Mouse (Mus musculus) liver, embryonic 14.5 days (tissue): Measurements from ENCODE around the gene Ankrd42. TPM values are rescaled to one million over a fixed set of nuclear protein-coding genes. Genes with fewer than 3 reads are reported as not detected.

Experiments used
- ATAC-seq: fragments of 200-750 bp; cut with Nextera tagmentation; 2 replicates; pipeline ENCODE4 v1.8.0; 2017; ENCODE audit warnings: moderate number of reproducible peaks, mild to moderate bottlenecking, moderate library complexity; ENCODE audit not compliant: insufficient read depth
- DNase-seq, 3 experiments: peaks; one replicate each; pipeline ENCODE4 v3.0.0-alpha.2; 2012 to 2013; ENCODE audit warnings: low read depth in 3 of 3, low spot score in 3 of 3
- H3K27ac ChIP-seq: fragments of 300-500 bp; sonication (generic); 2 replicates; pipeline ENCODE4 v1.5.1; 2014; ENCODE audit warnings: moderate library complexity, mild to moderate bottlenecking, control low read depth, inconsistent platforms
- H3K27me3 ChIP-seq: fragments of 300-500 bp; sonication (generic); 2 replicates; pipeline ENCODE4 v1.6.1; 2014; ENCODE audit warnings: mild to moderate bottlenecking, low read length, moderate library complexity; ENCODE audit not compliant: control insufficient read depth, insufficient read depth
- H3K36me3 ChIP-seq: fragments of 300-500 bp; sonication (generic); replicated peaks from 2 replicates; pipeline ENCODE4 v1.6.1; 2014; ENCODE audit warnings: low read depth; ENCODE audit not compliant: control insufficient read depth, insufficient read depth
- H3K4me1 ChIP-seq, 2 experiments: fragments of 200-500 bp in 1 of 2; fragments of 300-500 bp in 1 of 2; sonication (generic) in 1 of 2; replicated peaks; 2 replicates each; pipeline ENCODE4 v1.6.1; 2012 to 2014; ENCODE audit warnings: antibody characterized with exemption in 1 of 2, inconsistent platforms in 1 of 2, low read length in 1 of 2; ENCODE audit not compliant: control insufficient read depth in 2 of 2, insufficient read depth in 2 of 2
- H3K4me2 ChIP-seq: fragments of 300-500 bp; sonication (generic); 2 replicates; pipeline ENCODE4 v1.6.1; 2014; ENCODE audit warnings: low read depth, mild to moderate bottlenecking, control low read depth, moderate library complexity
- H3K4me3 ChIP-seq, 2 experiments: fragments of 200-500 bp in 1 of 2; fragments of 300-500 bp in 1 of 2; sonication (generic) in 1 of 2; 2 replicates each; pipeline ENCODE4 v1.5.1; 2012 to 2014; ENCODE audit warnings: low read depth in 2 of 2, low read length in 2 of 2, mild to moderate bottlenecking in 2 of 2, control low read depth in 1 of 2, inconsistent platforms in 1 of 2, moderate library complexity in 1 of 2; ENCODE audit not compliant: insufficient read depth in 1 of 2
- H3K9ac ChIP-seq: fragments of 300-500 bp; sonication (generic); replicated peaks from 2 replicates; pipeline ENCODE4 v1.6.1; 2014; ENCODE audit warnings: mild to moderate bottlenecking, control low read depth, moderate library complexity
- H3K9me3 ChIP-seq: fragments of 300-500 bp; sonication (generic); 2 replicates; pipeline ENCODE4 v1.6.1; 2016; ENCODE audit warnings: low read length, mixed read lengths; ENCODE audit not compliant: control insufficient read depth
- CTCF ChIP-seq: IDR thresholded peaks from 2 replicates; pipeline ENCODE4 v1.5.1; 2016; ENCODE audit warnings: antibody characterized with exemption, low read depth, control low read depth
- EP300 ChIP-seq: IDR thresholded peaks from 2 replicates; pipeline ENCODE4 v1.6.1; 2016; ENCODE audit warnings: antibody characterized with exemption, low read depth
- WGBS: fragments of 180-500 bp; shearing (Covaris S2); extraction: QIAGEN DNeasy Blood & Tissue Kit; methylation state at CpG from one replicate; pipeline ENCODE4 v1.1.7; 2014; ENCODE audit not compliant: insufficient replicate concordance; 5-methylcytosine and 5-hydroxymethylcytosine counted together
- polyA plus RNA-seq, 2 experiments: library from polyadenylated mRNA; depleted of rRNA in 1 of 2; stranded (reverse) in 1 of 2; unstranded in 1 of 2; fragments of >200 nt; fragmentation: Nextera tagmentation in 1 of 2; extraction: Ambion mirVana in 1 of 2; gene quantifications; 2 replicates each; pipeline versions ENCODE4 v1.2.1 to v1.2.3; 2012 to 2014

Gene Ankrd42
- polyA plus RNA-seq, 2 experiments, result 0.19 to 0.38 TPM

- Histone ChIP-seq H3K4me2 (peak overlapping the region; percentile 86), H3K4me1 (peaks cover 16% of the 10 kb centered on the region in 2 experiments), H3K27ac (peak overlapping the region; percentile 81), H3K4me3 (peak overlapping the region; percentile 84 to 97), H3K9ac (peak overlapping the region; percentile 97), H3K27me3 (no peaks in the 10 kb centered on the region), H3K9me3 (no peaks in the 10 kb centered on the region), H3K36me3 (no peaks in the 10 kb centered on the region)
- whole genome bisulfite sequencing, result 0% methylated on average over 29 of the region's 29 CpGs
- DNase-seq, result peak; percentile 49 to 56 (median 50)
- peak; percentile 50 for ATAC-seq
- TF ChIP-seq CTCF, result no peak
- no peak for TF ChIP-seq EP300
Measured at GRCm38 (mm10) chr7:92668791-92669506, 32.0 kb upstream of the Ankrd42 start.

DNA sequence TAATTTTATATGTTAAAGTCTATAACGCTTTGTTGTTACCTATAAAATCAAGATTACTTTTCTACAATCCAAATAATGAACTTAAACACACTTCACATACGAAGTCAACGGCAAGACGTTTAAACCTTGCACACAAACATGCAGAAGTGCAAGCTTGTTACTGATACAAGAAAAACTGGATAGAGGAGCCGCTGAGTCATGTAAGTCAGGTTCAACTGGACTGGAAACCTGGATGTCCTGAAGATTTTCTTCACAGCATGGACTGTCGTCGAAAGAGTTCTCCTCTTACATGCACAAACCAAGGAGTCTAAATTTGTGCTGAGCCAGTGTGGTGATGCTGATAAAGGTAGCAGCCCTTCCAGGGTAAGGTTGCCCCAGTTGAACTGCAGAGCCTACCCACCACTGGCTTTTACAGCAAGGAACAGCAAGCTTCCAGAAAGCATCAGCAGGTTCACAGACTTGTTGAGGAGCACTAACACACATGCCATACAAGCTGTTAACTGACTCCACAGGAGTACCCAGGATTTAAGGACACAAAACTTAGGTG lies 29.4 kb upstream of the Ankrd42 start:
- TF ChIP-seq CTCF (no peak), EP300 (no peak)
- H3K4me2 ChIP-seq, result peak overlapping the region; percentile 86
- H3K9ac ChIP-seq, result peak overlapping the region; percentile 14; the same call in 1 of the 2 replicates
- H3K27ac ChIP-seq, result peak overlapping the region; percentile 9
- 65% methylated on average over 7 of the region's 7 CpGs for WGBS
- H3K9me3 ChIP-seq, result no peaks in the 10 kb centered on the region
- peaks cover 16% of the 10 kb centered on the region in 2 experiments for H3K4me1 ChIP-seq
- no peaks in the 10 kb centered on the region for H3K27me3 ChIP-seq
- H3K4me3 ChIP-seq, result peak overlapping the region; percentile 32 to 84
- H3K36me3 ChIP-seq, result peaks cover 15% of the 10 kb centered on the region
- peak in 2 of 3 experiments; percentile 30 to 31 for DNase-seq
- no peak for ATAC-seq

DNA sequence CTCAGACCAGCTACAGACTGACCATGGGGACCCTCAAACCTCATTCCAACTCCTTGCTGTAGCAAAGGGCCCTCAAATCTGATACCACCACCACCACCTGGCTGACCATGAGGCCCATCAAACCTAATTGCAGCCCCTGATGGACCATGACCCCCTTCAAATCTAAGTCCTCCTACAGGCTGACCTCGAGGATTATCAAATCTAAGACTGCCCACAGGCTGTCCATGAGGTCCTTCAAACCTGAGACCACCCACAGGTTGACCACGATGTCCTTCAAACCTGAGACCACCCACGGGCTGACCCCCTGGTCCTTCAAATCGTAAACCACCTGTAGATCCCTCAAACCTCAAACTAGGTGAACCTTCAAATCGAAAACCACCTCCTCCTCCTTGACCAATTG lies 21.1 kb upstream of the Ankrd42 start:
- WGBS, result 92% methylated on average over 5 of the region's 5 CpGs
- H3K4me1 ChIP-seq, result no peaks in the 10 kb centered on the region
- TF ChIP-seq CTCF (no peak), EP300 (no peak)
- ATAC-seq (peak; percentile 26; the same call in 1 of the 2 replicates), DNase-seq (no peak)
- H3K4me3 ChIP-seq, result no peak overlapping the region
- no peaks in the 10 kb centered on the region for H3K9me3 ChIP-seq
- no peak overlapping the region for H3K27ac ChIP-seq
- H3K4me2 ChIP-seq, result no peak overlapping the region
- peaks cover 82% of the 10 kb centered on the region for H3K36me3 ChIP-seq
- no peak overlapping the region for H3K9ac ChIP-seq
- H3K27me3 ChIP-seq, result no peaks in the 10 kb centered on the region

- Histone ChIP-seq H3K9ac (no peak overlapping the region; the same call in 1 of the 2 replicates), H3K36me3 (peaks cover 76% of the 10 kb centered on the region), H3K27me3 (no peaks in the 10 kb centered on the region), H3K4me3 (no peak overlapping the region), H3K9me3 (no peaks in the 10 kb centered on the region), H3K4me2 (no peak overlapping the region), H3K27ac (no peak overlapping the region), H3K4me1 (no peaks in the 10 kb centered on the region)
- ATAC-seq (no peak), DNase-seq (no peak)
- WGBS, result 85% methylated on average over 2 of the region's 2 CpGs
- TF ChIP-seq CTCF (no peak), EP300 (no peak)
Measured at GRCm38 (mm10) chr7:92656386-92656785, 19.4 kb upstream of the Ankrd42 start.

DNA sequence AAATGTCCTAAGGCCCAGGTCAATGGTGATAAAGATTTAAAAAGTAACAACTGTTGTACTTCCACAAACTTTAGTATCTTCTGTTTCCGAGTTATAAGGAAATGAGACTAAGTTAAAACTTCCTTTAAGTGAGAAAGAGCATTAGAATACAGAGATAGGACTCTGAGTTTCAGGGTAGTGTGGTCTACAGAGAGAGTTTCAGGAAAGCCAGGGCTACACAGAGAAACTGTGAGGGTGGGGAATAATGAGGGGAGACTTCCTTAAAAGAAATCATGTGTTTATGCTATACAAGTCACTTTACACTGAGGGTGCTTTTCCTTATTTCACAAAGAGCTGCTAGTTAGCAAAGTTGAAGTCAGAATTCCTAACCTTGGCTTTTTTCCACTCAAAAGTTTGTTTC lies 16.4 kb upstream of the Ankrd42 start:
- no peaks in the 10 kb centered on the region for H3K27me3 ChIP-seq
- TF ChIP-seq EP300 (no peak), CTCF (no peak)
- no peak overlapping the region for H3K9ac ChIP-seq
- DNase-seq (no peak), ATAC-seq (no peak)
- no peak overlapping the region for H3K27ac ChIP-seq
- H3K4me1 ChIP-seq, result no peaks in the 10 kb centered on the region
- H3K4me3 ChIP-seq, result no peak overlapping the region
- H3K36me3 ChIP-seq, result peaks cover 59% of the 10 kb centered on the region
- no peak overlapping the region for H3K4me2 ChIP-seq
- WGBS, result 61% methylated on average over 1 of the region's 1 CpGs
- H3K9me3 ChIP-seq, result no peaks in the 10 kb centered on the region
